23 mouse cellular contexts compared by ENCODE assay signal in genomic region chr6:71527056-71527455, GRCm38 (mm10). TPM values are rescaled to one million over a fixed set of nuclear protein-coding genes. Genes with fewer than 3 reads are reported as not detected.
DNase-seq lines count a peak whose midpoint lies in the region; ATAC-seq and TF ChIP-seq lines count a peak whose summit lies in the region.
"Had no signal": no experiment of that assay in that cellular context is flagged by ENCODE, and none has a peak within 500 bp of the region (broad histone marks: within the 10 kb centered on the region; RNA-seq: fewer than 3 reads in every experiment).

No protein-coding gene starts in this region.

- H3K27me3 ChIP-seq in forebrain, embryonic 15.5 days = no peaks in the 10 kb centered on the region
- no peaks in the 10 kb centered on the region for H3K27me3 ChIP-seq in forebrain, embryonic 16.5 days (replicated peaks; ENCODE audit: control insufficient read depth, insufficient read depth, low read length)
- H3K27me3 ChIP-seq in limb, embryonic 13.5 days = no peaks in the 10 kb centered on the region
- H3K27me3 ChIP-seq in limb, embryonic 10.5 days (ENCODE audit: low read depth, poor library complexity, severe bottlenecking) = no peaks in the 10 kb centered on the region
- no peaks in the 10 kb centered on the region for H3K27me3 ChIP-seq in lung, postnatal 0 days (replicated peaks; ENCODE audit: insufficient read depth, low read length)
- H3K27me3 ChIP-seq: embryonic facial prominence, embryonic 12.5 days; heart, embryonic 12.5 days; limb, embryonic 12.5 days; liver, embryonic 13.5 days; midbrain, embryonic 12.5 days; neural tube, embryonic 13.5 days had no signal

- TF ChIP-seq EP300 in lung, postnatal 0 days (IDR thresholded peaks at IDR 0.05) = no peak

- no peaks in the 10 kb centered on the region for H3K36me3 ChIP-seq in forebrain, embryonic 15.5 days
- no peaks in the 10 kb centered on the region for H3K36me3 ChIP-seq in forebrain, embryonic 16.5 days (ENCODE audit: control insufficient read depth, insufficient read depth)
- H3K36me3 ChIP-seq in limb, embryonic 13.5 days = no peaks in the 10 kb centered on the region
- H3K36me3 ChIP-seq in limb, embryonic 10.5 days = no peaks in the 10 kb centered on the region
- no peaks in the 10 kb centered on the region for H3K36me3 ChIP-seq in lung, postnatal 0 days (ENCODE audit: insufficient read depth, low read length)
- H3K36me3 ChIP-seq: embryonic facial prominence, embryonic 12.5 days; G1E; heart, embryonic 12.5 days; limb, embryonic 12.5 days; liver, embryonic 13.5 days; midbrain, embryonic 12.5 days had no signal

- H3K9me3 ChIP-seq in forebrain, embryonic 15.5 days = no peaks in the 10 kb centered on the region
- no peaks in the 10 kb centered on the region for H3K9me3 ChIP-seq in forebrain, embryonic 16.5 days (ENCODE audit: control insufficient read depth, low read length)
- H3K9me3 ChIP-seq in limb, embryonic 13.5 days = no peaks in the 10 kb centered on the region
- H3K9me3 ChIP-seq in limb, embryonic 10.5 days (replicated peaks) = no peaks in the 10 kb centered on the region
- no peaks in the 10 kb centered on the region for H3K9me3 ChIP-seq in lung, postnatal 0 days (ENCODE audit: low read length)
- H3K9me3 ChIP-seq: embryonic facial prominence, embryonic 12.5 days; G1E; heart, embryonic 12.5 days; limb, embryonic 12.5 days; liver, embryonic 13.5 days; midbrain, embryonic 12.5 days; neural tube, embryonic 13.5 days had no signal

- no peak for DNase-seq in limb, embryonic 10.5 days (ENCODE audit: low spot score)
- peak; percentile 76 for DNase-seq in cerebellum, adult 9-10 months
- no peak for DNase-seq in adrenal gland, postnatal 25 days
- DNase-seq in lung, postnatal 0 days (ENCODE audit: low spot score) = no peak
- DNase-seq: adrenal gland, postnatal 10 days; heart, postnatal 14 days; kidney, adult 9 months; kidney, postnatal 25 days; liver, embryonic 13.5 days; lung, embryonic 14.5 days; lung, postnatal 4 days; thymus, postnatal 14 days had no signal

- H3K4me3 ChIP-seq in forebrain, embryonic 15.5 days = no peak overlapping the region
- no peak overlapping the region for H3K4me3 ChIP-seq in forebrain, embryonic 16.5 days (replicated peaks; ENCODE audit: low read length)
- H3K4me3 ChIP-seq in limb, embryonic 13.5 days = no peak overlapping the region
- H3K4me3 ChIP-seq in limb, embryonic 10.5 days = no peak overlapping the region
- H3K4me3 ChIP-seq in lung, postnatal 0 days (ENCODE audit: low read depth, low read length) = no peak overlapping the region
- H3K4me3 ChIP-seq: embryonic facial prominence, embryonic 12.5 days; heart, embryonic 12.5 days; left cerebral cortex, adult 2 months; limb, embryonic 12.5 days; liver, embryonic 13.5 days; midbrain, embryonic 12.5 days; neural tube, embryonic 13.5 days had no signal

- TF ChIP-seq CTCF in lung, postnatal 0 days (IDR thresholded peaks at IDR 0.05) = no peak

- no peak overlapping the region for H3K4me2 ChIP-seq in forebrain, embryonic 15.5 days (replicated peaks)
- H3K4me2 ChIP-seq in forebrain, embryonic 16.5 days (ENCODE audit: low read length) = no peak overlapping the region
- no peak overlapping the region for H3K4me2 ChIP-seq in limb, embryonic 13.5 days (replicated peaks)
- H3K4me2 ChIP-seq in lung, postnatal 0 days (replicated peaks; ENCODE audit: low read depth, low read length) = no peak overlapping the region
- H3K4me2 ChIP-seq: embryonic facial prominence, embryonic 12.5 days; heart, embryonic 12.5 days; limb, embryonic 12.5 days; liver, embryonic 13.5 days; lung, embryonic 14.5 days; midbrain, embryonic 12.5 days; neural tube, embryonic 13.5 days had no signal

- 86% methylated on average over 10 of the region's 10 CpGs for WGBS in forebrain, embryonic 15.5 days
- WGBS in forebrain, embryonic 16.5 days = 89% methylated on average over 10 of the region's 10 CpGs
- WGBS in limb, embryonic 13.5 days = 91% methylated on average over 10 of the region's 10 CpGs
- 90% methylated on average over 10 of the region's 10 CpGs for WGBS in limb, embryonic 10.5 days
- WGBS in lung, postnatal 0 days = 86% methylated on average over 10 of the region's 10 CpGs

- H3K4me1 ChIP-seq in forebrain, embryonic 15.5 days = 0 out of 2 replicates have a peak, but pooled peaks cover 3% of the 10 kb centered on the region
- peaks cover 3% of the 10 kb centered on the region; the same call in 1 of the 2 replicates for H3K4me1 ChIP-seq in forebrain, embryonic 16.5 days (replicated peaks; ENCODE audit: control insufficient read depth, insufficient read depth, low read length)
- no peaks in the 10 kb centered on the region for H3K4me1 ChIP-seq in limb, embryonic 13.5 days
- no peaks in the 10 kb centered on the region for H3K4me1 ChIP-seq in limb, embryonic 10.5 days
- no peaks in the 10 kb centered on the region for H3K4me1 ChIP-seq in lung, postnatal 0 days (ENCODE audit: insufficient read depth, low read depth, low read length)
- H3K4me1 ChIP-seq: embryonic facial prominence, embryonic 12.5 days; heart, embryonic 12.5 days; limb, embryonic 12.5 days; liver, embryonic 13.5 days; midbrain, embryonic 12.5 days; neural tube, embryonic 13.5 days had no signal

- no peak overlapping the region for H3K9ac ChIP-seq in forebrain, embryonic 15.5 days (replicated peaks)
- no peak overlapping the region for H3K9ac ChIP-seq in forebrain, embryonic 16.5 days (replicated peaks; ENCODE audit: low read depth, low read length)
- H3K9ac ChIP-seq in limb, embryonic 13.5 days = no peak overlapping the region
- no peak overlapping the region for H3K9ac ChIP-seq in lung, postnatal 0 days (replicated peaks; ENCODE audit: low read depth)
- H3K9ac ChIP-seq: embryonic facial prominence, embryonic 12.5 days; heart, embryonic 12.5 days; limb, embryonic 12.5 days; liver, embryonic 13.5 days; lung, embryonic 14.5 days; midbrain, embryonic 12.5 days; neural tube, embryonic 13.5 days had no signal

- 0 out of 2 replicates have a peak, but pooled peaks have one; percentile 6 for ATAC-seq in forebrain, embryonic 15.5 days (replicated peaks)
- no peak for ATAC-seq in forebrain, embryonic 16.5 days
- ATAC-seq in limb, embryonic 13.5 days (ENCODE audit: low FRiP score, low read depth) = 0 out of 2 replicates have a peak, but pooled peaks have one; percentile 11
- no peak for ATAC-seq in lung, postnatal 0 days
- ATAC-seq: activated CD4-positive, CD25-positive, alpha-beta regulatory T cell, adult 4 months had no signal

- no peak overlapping the region for H3K27ac ChIP-seq in forebrain, embryonic 15.5 days (replicated peaks)
- H3K27ac ChIP-seq in forebrain, embryonic 16.5 days (ENCODE audit: low read length) = no peak overlapping the region
- H3K27ac ChIP-seq in limb, embryonic 13.5 days = no peak overlapping the region
- H3K27ac ChIP-seq in limb, embryonic 10.5 days = no peak overlapping the region
- H3K27ac ChIP-seq in lung, postnatal 0 days (ENCODE audit: low read length) = no peak overlapping the region
- H3K27ac ChIP-seq: embryonic facial prominence, embryonic 12.5 days; left cerebral cortex, adult 2 months; limb, embryonic 12.5 days; liver, embryonic 13.5 days; midbrain, embryonic 12.5 days; neural tube, embryonic 13.5 days had no signal

RNA-seq across cellular contexts. Expression of gene Chmp3, which starts 16.5 kb away (rescaled TPM):
- 61.6 and 65.9 TPM in 2 replicates for polyA plus RNA-seq in forebrain, embryonic 15.5 days (2015; fragmentation: Nextera tagmentation; extraction: Ambion mirVana)
- polyA plus RNA-seq in forebrain, embryonic 16.5 days (2015; fragmentation: Nextera tagmentation; extraction: Ambion mirVana) = 66.8 and 70.1 TPM in 2 replicates
- 54.8 and 58.5 TPM in 2 replicates for polyA plus RNA-seq in limb, embryonic 13.5 days (2015; fragmentation: Nextera tagmentation; extraction: Ambion mirVana)
- 44.7 and 49.1 TPM in 2 replicates for polyA plus RNA-seq in limb, embryonic 10.5 days (2016; fragmentation: Nextera tagmentation; extraction: Ambion mirVana)
- 109 and 133 TPM in 2 replicates for total RNA-seq in adrenal gland, postnatal 25 days (2021)
- 82.5 and 83.4 TPM in 2 replicates for polyA plus RNA-seq in lung, postnatal 0 days (2015; fragmentation: Nextera tagmentation; extraction: Ambion mirVana)

RNA-seq across cellular contexts. Expression of gene Rnf103, which starts 33.4 kb away (rescaled TPM):
- 26.2 and 27.3 TPM in 2 replicates for polyA plus RNA-seq in forebrain, embryonic 15.5 days (2015; fragmentation: Nextera tagmentation; extraction: Ambion mirVana)
- polyA plus RNA-seq in forebrain, embryonic 16.5 days (2015; fragmentation: Nextera tagmentation; extraction: Ambion mirVana) = 22.1 and 24.8 TPM in 2 replicates
- polyA plus RNA-seq in limb, embryonic 13.5 days (2015; fragmentation: Nextera tagmentation; extraction: Ambion mirVana) = 14.2 and 15.3 TPM in 2 replicates
- polyA plus RNA-seq in limb, embryonic 10.5 days (2016; fragmentation: Nextera tagmentation; extraction: Ambion mirVana) = 8.8 and 10.9 TPM in 2 replicates
- total RNA-seq in adrenal gland, postnatal 25 days (2021) = 32.3 and 41.0 TPM in 2 replicates
- 17.7 and 18.9 TPM in 2 replicates for polyA plus RNA-seq in lung, postnatal 0 days (2015; fragmentation: Nextera tagmentation; extraction: Ambion mirVana)

Comparison
In these comparisons a context has a peak if more than half of its experiments do, and no peak if none do; other contexts are left out.
1. ATAC-seq: peak in forebrain, embryonic 15.5 days (single experiment) and limb, embryonic 13.5 days (single experiment); none in forebrain, embryonic 16.5 days (single experiment) and lung, postnatal 0 days (single experiment).